Mouse (Mus musculus): Measurements from ENCODE around the gene Gm45234.

DNA sequence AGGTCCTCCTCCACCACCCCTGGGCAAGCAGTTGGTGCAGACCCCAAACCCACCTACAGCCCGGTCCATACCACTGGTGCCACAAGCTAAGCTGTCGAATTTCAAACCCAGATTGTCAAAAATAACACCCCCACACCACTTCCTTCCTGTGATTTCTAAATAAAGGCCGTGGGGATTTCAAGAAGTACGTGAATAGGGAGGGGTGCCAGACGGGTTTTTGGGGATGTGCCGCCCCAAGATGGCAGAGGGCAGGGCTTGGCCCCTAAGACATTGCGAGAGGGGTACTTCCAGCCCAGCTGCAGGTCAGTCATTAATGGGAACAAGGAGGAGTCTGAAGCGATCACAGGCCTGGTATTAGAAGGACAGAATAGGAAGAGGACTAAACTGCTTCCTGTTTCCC is 32.3 kb downstream of the Gm45234 start:
- no peak for TF ChIP-seq CTCF (IDR thresholded peaks at IDR 0.05; ENCODE audit: low read depth, low read length)
- no peak for TF ChIP-seq POLR2A (IDR thresholded peaks at IDR 0.05; ENCODE audit: borderline replicate concordance, low read depth, low read length)

Measured in bone marrow macrophage, adult 2 months (primary cell).